ENCODE assay signal across 8 mouse cellular contexts in genomic region chr2:156862772-156863486, GRCm38 (mm10). TPM values are rescaled to one million over a fixed set of nuclear protein-coding genes. Genes with fewer than 3 reads are reported as not detected.
DNase-seq lines count a peak whose midpoint lies in the region; ATAC-seq lines count a peak whose summit lies in the region.

TSS of gene Rab5if (plus strand) at chr2:156863128.

- peak; percentile 97 for DNase-seq in adipocyte (ENCODE audit: low spot score)
- peak; percentile 99 for DNase-seq in embryo, embryonic 10 days (ENCODE audit: low spot score)
- peak; percentile 99 for DNase-seq in gastrocnemius, postnatal 14 days
- DNase-seq in left cerebral cortex, postnatal 10 days (ENCODE audit: extremely low spot score in 1 of 2, low spot score in 2 of 2), result peak; percentile 97 to 99
- DNase-seq in right cerebral cortex, postnatal 25 days, result peak; percentile 99
- DNase-seq in urinary bladder, postnatal 4 days (ENCODE audit: low spot score in 2 of 2), result peak; percentile 98

- intact Hi-C loops in gastrocnemius, postnatal 14 days (cut with DNase I; ENCODE audit: low total_unique reads), result no loop called here
- intact Hi-C loops in left cerebral cortex, postnatal 10 days (cut with DNase I), result no loop called here

- peak; percentile 83 for ATAC-seq in inflammation-experienced regulatory T-cells, adult 6 months
- peak; percentile 88 for ATAC-seq in megakaryocyte-erythroid progenitor cell, adult 5-6 weeks (replicated peaks; ENCODE audit: low FRiP score, low TSS enrichment, poor library complexity, severe bottlenecking)

RNA-seq across cellular contexts. Expression of gene Rab5if, which starts in this region (rescaled TPM):
- total RNA-seq in gastrocnemius, postnatal 14 days (2021), result 10 to 100 TPM; 75.1 to 77.1 TPM
- 1 to 10 TPM; 3.3 to 4.6 (median 3.3) TPM for polyA plus RNA-seq in inflammation-experienced regulatory T-cells, adult 6 months (2017; shearing (Covaris generic))
- total RNA-seq in left cerebral cortex, postnatal 10 days (2021), result 100 to 1,000 TPM; 119 to 121 TPM
- total RNA-seq in megakaryocyte-erythroid progenitor cell, adult 5-6 weeks (2014; fragmentation: Nextera tagmentation), result 197 and 208 TPM in 2 replicates
- 130 and 141 TPM in 2 replicates for total RNA-seq in megakaryocyte-erythroid progenitor cell, adult 5-6 weeks (2017)

Comparison
In these comparisons a context has a peak if more than half of its experiments do, and no peak if none do; other contexts are left out.
1. Peak in every context shown above with its lines: DNase-seq and ATAC-seq.